Mouse (Mus musculus) forebrain, embryonic 11.5 days (tissue): ENCODE measurements at regions not wholly inside any gene's neighbourhood (a gene's known extent, or its start where the extent isn't known, plus 50 kb on each side); places are given as distances from the start of the nearest gene placed in this dataset.
A peak's percentile ranks its signal among the peaks of the same experiment; 100 is the strongest.

ENCODE experiments used
- ATAC-seq: fragments of 200-750 bp; cut with Nextera tagmentation; replicated peaks from 2 replicates; pipeline ENCODE4 v1.8.0; 2017; ENCODE audit warnings: moderate TSS enrichment; ENCODE audit not compliant: low FRiP score
- DNase-seq: peaks from one replicate; pipeline ENCODE4 v3.0.0-alpha.2; 2017; ENCODE audit warnings: low spot score
- H3K27ac ChIP-seq: fragments of 300-500 bp; sonication (generic); 2 replicates; pipeline ENCODE4 v1.5.1; 2014; ENCODE audit warnings: low read depth, low read length
- H3K27me3 ChIP-seq: fragments of 300-500 bp; sonication (generic); 2 replicates; pipeline ENCODE4 v1.6.1; 2014; ENCODE audit warnings: mild to moderate bottlenecking, low read length, mixed read lengths; ENCODE audit not compliant: control insufficient read depth, insufficient read depth
- H3K36me3 ChIP-seq: fragments of 300-500 bp; sonication (generic); 2 replicates; pipeline ENCODE4 v1.6.1; 2014; ENCODE audit warnings: mild to moderate bottlenecking, low read length, moderate library complexity, mixed read lengths; ENCODE audit not compliant: control insufficient read depth, insufficient read depth
- H3K4me1 ChIP-seq: fragments of 300-500 bp; sonication (generic); replicated peaks from 2 replicates; pipeline ENCODE4 v1.6.1; 2014; ENCODE audit warnings: low read length, mixed read lengths; ENCODE audit not compliant: control insufficient read depth, insufficient read depth
- H3K4me2 ChIP-seq: fragments of 300-500 bp; sonication (generic); 2 replicates; pipeline ENCODE4 v1.6.1; 2014; ENCODE audit warnings: low read depth, mild to moderate bottlenecking, low read length, moderate library complexity, mixed read lengths; ENCODE audit not compliant: severe bottlenecking
- H3K4me3 ChIP-seq: fragments of 300-500 bp; sonication (generic); 2 replicates; pipeline ENCODE4 v1.5.1; 2014; ENCODE audit warnings: low read depth, low read length
- H3K9ac ChIP-seq: fragments of 300-500 bp; sonication (generic); 2 replicates; pipeline ENCODE4 v1.6.1; 2014; ENCODE audit warnings: low read length
- H3K9me3 ChIP-seq: fragments of 300-500 bp; sonication (generic); 2 replicates; pipeline ENCODE4 v1.6.1; 2016; ENCODE audit warnings: low read length, mixed read lengths; ENCODE audit not compliant: control insufficient read depth
- WGBS: fragments of 180-500 bp; shearing (Covaris S2); extraction: QIAGEN DNeasy Blood & Tissue Kit; methylation state at CpG from one replicate; pipeline ENCODE4 v1.1.7; 2014; 5-methylcytosine and 5-hydroxymethylcytosine counted together

DNA sequence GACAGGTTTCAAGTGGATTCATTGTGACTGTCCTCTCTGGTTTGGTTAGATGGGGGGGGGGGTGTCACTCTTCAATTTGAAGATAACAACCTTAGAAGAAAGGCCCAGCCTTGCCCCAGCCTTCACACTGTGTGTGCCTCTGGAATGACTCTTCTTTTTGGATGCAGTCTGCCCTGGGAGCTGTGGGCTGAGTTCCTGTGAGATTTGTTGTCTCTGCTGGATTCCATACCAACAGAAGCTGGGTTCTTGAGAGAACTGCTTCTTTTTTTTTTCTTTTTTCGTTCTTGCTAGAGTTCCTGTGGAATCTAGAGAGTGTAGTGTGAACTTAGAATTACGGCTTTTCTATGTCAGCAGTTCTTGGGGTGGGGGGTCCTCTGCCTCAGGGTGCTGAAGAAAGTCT, 200.9 kb downstream of the Enc1 start:
- Histone ChIP-seq H3K4me1 (peaks cover 19% of the 10 kb centered on the region), H3K4me3 (no peak overlapping the region), H3K36me3 (no peaks in the 10 kb centered on the region), H3K27ac (no peak overlapping the region), H3K4me2 (no peak overlapping the region), H3K9me3 (no peaks in the 10 kb centered on the region), H3K9ac (no peak overlapping the region), H3K27me3 (no peaks in the 10 kb centered on the region)
- ATAC-seq: no peak
- WGBS: 45% methylated on average over 2 of the region's 2 CpGs
- no peak for DNase-seq

DNA sequence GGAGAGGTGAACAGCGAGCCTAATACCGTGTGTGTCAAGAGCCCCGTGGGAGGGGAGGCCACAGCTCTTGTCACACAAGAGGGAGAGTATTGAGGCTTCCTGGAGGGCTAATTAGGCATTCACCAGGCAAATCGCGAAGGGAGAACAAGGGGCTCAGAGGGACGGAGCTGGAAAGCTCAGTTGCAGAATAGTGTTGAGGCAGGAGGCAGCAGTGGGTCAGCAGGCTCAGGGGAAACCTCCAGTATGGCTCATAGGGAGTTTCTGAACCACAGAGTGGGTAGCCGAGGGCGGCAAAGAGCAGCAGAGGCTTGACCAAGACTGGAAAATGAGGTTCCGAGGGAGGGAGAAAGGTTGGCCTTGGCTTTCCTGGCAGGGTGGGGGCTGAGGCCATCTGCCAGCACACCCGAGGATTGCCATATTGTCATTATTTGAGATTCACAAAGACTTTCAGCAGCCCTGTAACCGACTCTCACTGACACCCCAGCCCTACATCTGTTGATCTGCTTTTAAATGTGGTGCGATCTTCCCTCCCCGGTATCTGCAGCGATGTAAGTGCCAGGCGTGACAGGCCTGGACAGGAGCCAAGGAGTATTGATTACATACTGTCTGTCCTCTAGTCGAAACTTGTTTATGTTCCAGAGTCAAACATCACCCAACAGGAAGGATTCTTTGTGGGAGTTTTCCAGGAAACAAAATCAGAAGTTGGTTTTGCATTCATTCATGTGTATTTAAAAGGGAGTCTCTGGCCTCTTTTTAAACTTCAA, 198.5 kb downstream of the Enc1 start:
- WGBS: 9% methylated on average over 16 of the region's 16 CpGs

GRCm38 (mm10) chr13:97438692-97439091, 197.8 kb downstream of the Enc1 start:
- no peak for ATAC-seq

More for the DNA sequence above, 198.5 kb downstream of the Enc1 start:
- no peak overlapping the region for H3K4me3 ChIP-seq
- H3K4me1 ChIP-seq: peaks cover 43% of the 10 kb centered on the region
- H3K27ac ChIP-seq: peak overlapping the region; percentile 69
- no peaks in the 10 kb centered on the region for H3K27me3 ChIP-seq
- peak overlapping the region; percentile 21 for H3K4me2 ChIP-seq
- no peaks in the 10 kb centered on the region for H3K36me3 ChIP-seq
- no peaks in the 10 kb centered on the region for H3K9me3 ChIP-seq
- peak; percentile 68 for DNase-seq
- ATAC-seq: peak; percentile 63
- peak overlapping the region; percentile 40 for H3K9ac ChIP-seq

DNA sequence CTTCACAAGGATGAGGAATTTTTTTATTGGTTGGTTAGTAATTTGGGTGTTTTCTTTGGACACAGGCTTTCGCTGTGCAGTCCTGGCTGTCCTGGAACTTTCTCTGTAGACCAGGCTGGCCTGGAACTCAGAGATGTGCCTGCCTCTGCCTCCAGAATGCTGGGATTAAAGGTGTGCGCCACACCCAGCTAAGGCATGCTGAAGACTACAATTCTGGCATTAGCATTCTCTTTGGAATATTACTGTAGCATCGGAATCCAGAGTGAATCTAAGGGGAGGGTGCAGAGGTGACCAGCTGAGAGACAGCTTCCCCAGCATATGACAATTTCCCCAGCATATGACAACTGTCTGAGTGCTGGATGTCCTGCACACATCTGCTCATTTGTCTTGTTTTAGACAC, 197.4 kb downstream of the Enc1 start:
- DNase-seq (no peak), ATAC-seq (no peak)
- Histone ChIP-seq H3K9ac (peak overlapping the region; percentile 40; the same call in 1 of the 2 replicates), H3K4me2 (no peak overlapping the region), H3K4me1 (peaks cover 44% of the 10 kb centered on the region), H3K27me3 (no peaks in the 10 kb centered on the region), H3K27ac (peak overlapping the region; percentile 69), H3K9me3 (no peaks in the 10 kb centered on the region), H3K4me3 (no peak overlapping the region), H3K36me3 (no peaks in the 10 kb centered on the region)
- WGBS: 93% methylated on average over 3 of the region's 3 CpGs

More at GRCm38 (mm10) chr13:97438692-97439091, 197.8 kb downstream of the Enc1 start:
- H3K27me3 ChIP-seq: no peaks in the 10 kb centered on the region
- DNase-seq: peak; percentile 57
- peaks cover 44% of the 10 kb centered on the region for H3K4me1 ChIP-seq
- peak overlapping the region; percentile 69 for H3K27ac ChIP-seq
- H3K9me3 ChIP-seq: no peaks in the 10 kb centered on the region
- WGBS: 41% methylated on average over 12 of the region's 12 CpGs
- H3K9ac ChIP-seq: peak overlapping the region; percentile 40
- no peaks in the 10 kb centered on the region for H3K36me3 ChIP-seq
- peak overlapping the region; percentile 21 for H3K4me2 ChIP-seq
- H3K4me3 ChIP-seq: no peak overlapping the region

DNA sequence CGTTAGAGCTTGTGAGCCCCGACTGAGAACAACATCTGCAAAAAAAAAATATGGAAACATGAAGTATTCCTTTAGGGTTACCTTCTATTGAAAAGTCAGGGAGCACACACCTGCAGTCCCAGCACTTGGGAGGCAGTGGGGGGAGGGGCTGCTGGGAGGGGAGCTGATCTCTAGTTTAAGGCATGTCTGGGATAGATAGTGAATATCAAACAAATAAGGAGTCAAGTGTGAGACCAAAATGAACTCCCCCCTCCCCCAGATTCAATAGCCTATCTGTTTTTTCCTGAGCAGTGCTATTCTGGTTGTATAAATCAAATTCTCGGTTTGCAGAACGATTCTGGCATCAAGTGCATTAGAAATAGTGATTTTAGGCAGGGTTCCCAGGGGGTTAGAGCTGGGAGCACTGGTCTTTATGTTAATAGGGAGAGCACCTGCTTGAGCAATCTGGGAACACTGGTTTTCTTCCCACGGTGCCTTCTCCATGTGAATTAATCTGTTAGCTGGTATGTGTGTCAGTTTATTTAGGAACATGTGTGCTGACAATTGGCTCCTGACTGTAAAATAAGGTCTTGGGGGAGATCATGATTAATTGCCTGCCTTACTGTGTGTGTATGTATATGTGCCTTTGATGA, 195.9 kb downstream of the Enc1 start:
- Histone ChIP-seq H3K36me3 (no peaks in the 10 kb centered on the region), H3K27ac (peak overlapping the region; percentile 92), H3K4me2 (peak overlapping the region; percentile 57; the same call in 1 of the 2 replicates), H3K9me3 (no peaks in the 10 kb centered on the region), H3K27me3 (no peaks in the 10 kb centered on the region), H3K4me3 (no peak overlapping the region), H3K4me1 (peaks cover 40% of the 10 kb centered on the region), H3K9ac (peak overlapping the region; percentile 63)
- DNase-seq (peak; percentile 0), ATAC-seq (no peak)
- 20% methylated on average over 5 of the region's 5 CpGs for WGBS

- Histone ChIP-seq H3K4me3 (peak overlapping the region; percentile 20; the same call in 1 of the 2 replicates), H3K36me3 (no peaks in the 10 kb centered on the region), H3K4me2 (peak overlapping the region; percentile 57), H3K9ac (peak overlapping the region; percentile 63), H3K27ac (peak overlapping the region; percentile 92), H3K4me1 (peaks cover 40% of the 10 kb centered on the region), H3K9me3 (no peaks in the 10 kb centered on the region), H3K27me3 (no peaks in the 10 kb centered on the region)
- 2% methylated on average over 23 of the region's 24 CpGs for WGBS
- ATAC-seq: peak; percentile 51
- peak; percentile 82 for DNase-seq
Measured at GRCm38 (mm10) chr13:97435865-97436718, 195.2 kb downstream of the Enc1 start.

DNA sequence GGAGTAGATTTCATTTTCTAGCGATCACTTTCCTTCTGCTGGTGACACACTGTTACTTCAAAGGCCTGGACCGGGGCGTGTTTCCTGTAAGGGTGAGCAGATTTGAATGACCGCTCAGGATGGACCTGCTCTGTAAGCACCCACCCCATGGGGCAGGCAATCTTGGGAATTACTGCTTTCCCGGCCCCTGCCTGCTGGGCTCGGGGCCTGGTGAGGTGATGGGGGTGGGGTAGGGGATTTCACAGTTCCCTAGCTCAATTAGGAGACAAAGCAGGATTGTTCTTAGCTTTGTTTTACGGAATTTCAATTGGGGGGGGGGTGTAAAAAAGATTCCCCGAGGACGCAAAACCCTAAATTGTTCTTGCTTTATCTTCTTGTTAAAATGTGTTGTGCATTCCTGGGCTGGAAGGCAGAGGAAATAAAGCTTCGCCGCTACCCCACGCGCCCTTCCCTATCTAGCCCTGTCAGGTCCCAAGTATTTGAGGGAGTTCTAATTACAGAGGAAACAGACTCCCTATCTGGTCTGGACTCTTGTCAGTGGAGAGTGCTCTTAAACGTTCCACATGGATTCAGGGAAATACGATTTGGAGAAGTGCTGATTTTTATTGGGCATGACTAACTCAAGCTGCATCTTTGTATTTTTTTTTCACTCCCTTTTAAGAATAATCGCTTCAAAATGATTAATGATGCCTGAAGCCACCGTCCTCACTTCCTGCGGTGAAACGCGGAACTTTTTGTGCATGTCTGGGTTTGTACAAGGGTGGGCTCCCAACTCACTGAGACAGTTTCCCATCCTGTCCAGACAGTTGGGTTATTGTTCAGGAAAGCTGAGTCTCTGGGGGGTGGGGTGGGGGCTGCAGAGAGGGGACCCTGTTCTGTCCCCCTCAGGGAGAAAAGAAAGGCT, 194.3 kb downstream of the Enc1 start:
- Histone ChIP-seq H3K27ac (peak overlapping the region; percentile 92), H3K9ac (peak overlapping the region; percentile 63), H3K27me3 (no peaks in the 10 kb centered on the region), H3K4me3 (no peak overlapping the region; the same call in 1 of the 2 replicates), H3K4me2 (peak overlapping the region; percentile 57), H3K4me1 (peaks cover 40% of the 10 kb centered on the region), H3K36me3 (no peaks in the 10 kb centered on the region), H3K9me3 (no peaks in the 10 kb centered on the region)
- DNase-seq (peak; percentile 73), ATAC-seq (peak; percentile 60)
- WGBS: under 1% methylated on average over 20 of the region's 20 CpGs
